Mouse (Mus musculus) olfactory bulb, adult 2 months (tissue): Measurements from ENCODE around the gene Acox3.

Experiments used
- CTCF ChIP-seq: fragments of 200-500 bp; IDR thresholded peaks from 2 replicates; pipeline ENCODE4 v1.5.1; 2012; ENCODE audit warnings: low read depth, mild to moderate bottlenecking, low read length, moderate library complexity; ENCODE audit not compliant: insufficient read depth
- POLR2A ChIP-seq: fragments of 200-500 bp; IDR thresholded peaks from 2 replicates; pipeline ENCODE4 v1.6.1; 2012; ENCODE audit warnings: mild to moderate bottlenecking, low read depth, low read length, moderate library complexity; ENCODE audit not compliant: insufficient read depth

- TF ChIP-seq CTCF (no peak), POLR2A (peak; percentile 87)
These were observed 7.9 kb upstream of the Acox3 start, which contains the start of gene Trmt44 for GRCm38 (mm10) chr5:35574653-35575599.
